In the genomic region with DNA sequence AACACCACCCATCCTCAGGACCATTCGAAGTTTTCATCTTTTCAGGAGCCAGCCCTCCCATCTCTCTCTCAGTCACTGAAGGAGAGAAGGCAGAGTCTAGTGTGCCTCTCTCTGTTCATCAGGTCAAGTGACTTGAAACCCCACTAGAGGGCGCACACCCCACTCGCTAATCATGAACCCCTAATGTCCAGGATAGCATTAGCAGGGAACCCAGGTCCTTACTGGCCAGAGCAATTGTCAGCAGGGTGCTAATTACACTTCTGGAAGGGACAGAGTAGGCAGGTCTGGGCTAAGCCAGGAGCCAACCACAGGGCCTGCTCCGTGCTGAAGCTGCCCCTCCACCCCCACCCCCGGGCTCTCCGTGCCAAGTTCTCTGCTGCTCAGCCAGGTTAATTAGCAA, we compare ENCODE assay signal across 8 mouse cellular contexts.
DNase-seq lines count a peak whose midpoint lies in the region; ATAC-seq and TF ChIP-seq lines count a peak whose summit lies in the region.

No protein-coding gene starts in this region.

- no peak overlapping the region for H3K4me3 ChIP-seq in cortical plate, adult 2 months (ENCODE audit: insufficient read depth, low read length)
- no peak overlapping the region for H3K4me3 ChIP-seq in liver, adult 2 months (ENCODE audit: insufficient read depth, low read depth, low read length)
- H3K4me3 ChIP-seq in neural tube, embryonic 11.5 days (ENCODE audit: low read depth, low read length), result no peak overlapping the region

- no peaks in the 10 kb centered on the region for H3K36me3 ChIP-seq in liver, adult 2 months (ENCODE audit: control insufficient read depth, insufficient read depth, low read length)
- no peaks in the 10 kb centered on the region for H3K36me3 ChIP-seq in neural tube, embryonic 11.5 days (ENCODE audit: control insufficient read depth, insufficient read depth, low read length)

- H3K27ac ChIP-seq in cortical plate, adult 2 months (ENCODE audit: insufficient read depth, low read length), result no peak overlapping the region
- no peak overlapping the region for H3K27ac ChIP-seq in liver, adult 2 months (replicated peaks; ENCODE audit: insufficient read depth, low read depth, low read length)
- no peak overlapping the region for H3K27ac ChIP-seq in neural tube, embryonic 11.5 days (ENCODE audit: low read depth, low read length)

- no peak for TF ChIP-seq POLR2A in cortical plate, adult 2 months (IDR thresholded peaks at IDR 0.05; ENCODE audit: extremely low read depth, insufficient read depth, low read length)
- no peak for TF ChIP-seq POLR2A in liver, adult 2 months (IDR thresholded peaks at IDR 0.05; ENCODE audit: extremely low read depth, insufficient read depth, low read length)

- WGBS in liver, adult 2 months, result 22% methylated on average over 6 of the region's 6 CpGs
- 9% methylated on average over 6 of the region's 6 CpGs for WGBS in neural tube, embryonic 11.5 days

- DNase-seq in 3T3-L1 (ENCODE audit: low read depth, low spot score) (peak; percentile 61), adipocyte (ENCODE audit: low spot score) (peak; percentile 10)
- peak; percentile 53 for DNase-seq in gastrocnemius, postnatal 14 days
- DNase-seq in kidney, adult 8-10 months, result peak; percentile 29 to 61
- peak; percentile 49 for DNase-seq in liver, adult 2 months (ENCODE audit: extremely low read depth, low read depth, low spot score)
- peak; percentile 78 for DNase-seq in neural tube, embryonic 11.5 days (ENCODE audit: low spot score)
- DNase-seq in testis, postnatal 14 days (ENCODE audit: low spot score), result peak; percentile 18

- 0 out of 2 replicates have a peak, but pooled peaks cover 1% of the 10 kb centered on the region for H3K4me1 ChIP-seq in cortical plate, adult 2 months (ENCODE audit: control insufficient read depth, insufficient read depth, low read length)
- no peaks in the 10 kb centered on the region for H3K4me1 ChIP-seq in liver, adult 2 months (ENCODE audit: control insufficient read depth, insufficient read depth, low read length)
- H3K4me1 ChIP-seq in neural tube, embryonic 11.5 days (ENCODE audit: control insufficient read depth, insufficient read depth, low read length), result no peaks in the 10 kb centered on the region

- H3K4me2 ChIP-seq in neural tube, embryonic 11.5 days (ENCODE audit: low read depth), result peak overlapping the region; percentile 21; the same call in 1 of the 2 replicates

- TF ChIP-seq CTCF in cortical plate, adult 2 months (IDR thresholded peaks at IDR 0.05; ENCODE audit: extremely low read depth, insufficient read depth, low read length), result peak; percentile 63
- peak; percentile 65 for TF ChIP-seq CTCF in liver, adult 2 months (IDR thresholded peaks at IDR 0.05; ENCODE audit: low read depth, low read length)

- no peaks in the 10 kb centered on the region for H3K79me2 ChIP-seq in liver, adult 2 months (ENCODE audit: control insufficient read depth, insufficient read depth, low read length)

- no peaks in the 10 kb centered on the region for H3K9me3 ChIP-seq in neural tube, embryonic 11.5 days (ENCODE audit: control insufficient read depth, low read length)

- H3K9ac ChIP-seq in liver, adult 2 months (ENCODE audit: low read depth, low read length), result no peak overlapping the region
- no peak overlapping the region for H3K9ac ChIP-seq in neural tube, embryonic 11.5 days (ENCODE audit: low read length)

- intact Hi-C loops in gastrocnemius, postnatal 14 days (cut with DNase I; ENCODE audit: low total_unique reads), result loop anchor here (10.0 kb wide), 1 partner anchor 372 kb away; a partner anchor contains a TSS

- H3K27me3 ChIP-seq in liver, adult 2 months (ENCODE audit: control insufficient read depth, insufficient read depth, low read length), result no peaks in the 10 kb centered on the region
- H3K27me3 ChIP-seq in neural tube, embryonic 11.5 days (ENCODE audit: control insufficient read depth, insufficient read depth, low read length), result no peaks in the 10 kb centered on the region

- ATAC-seq in neural tube, embryonic 11.5 days (ENCODE audit: insufficient read depth, low FRiP score, low TSS enrichment), result peak; percentile 58; the same call in 1 of the 2 replicates

Comparison
In these comparisons a context has a peak if more than half of its experiments do, and no peak if none do; other contexts are left out.
1. DNase-seq: peak in every context shown above with its lines; median percentile 78 in neural tube, embryonic 11.5 days; 61 in 3T3-L1; 53 in gastrocnemius, postnatal 14 days; 49 in liver, adult 2 months; 45 in kidney, adult 8-10 months; 18 in testis, postnatal 14 days; 10 in adipocyte.